Mouse (Mus musculus) forebrain, embryonic 12.5 days (tissue): ENCODE results near the gene Olfr270. TPM values are rescaled to one million over a fixed set of nuclear protein-coding genes. Genes with fewer than 3 reads are reported as not detected.

Source experiments
- ATAC-seq: fragments of 200-750 bp; cut with Nextera tagmentation; 2 replicates; pipeline ENCODE4 v1.8.0; 2017; ENCODE audit warnings: moderate TSS enrichment; ENCODE audit not compliant: low FRiP score
- H3K27ac ChIP-seq: fragments of 300-500 bp; sonication (generic); 2 replicates; pipeline ENCODE4 v1.5.1; 2016; ENCODE audit warnings: mild to moderate bottlenecking
- H3K27me3 ChIP-seq: fragments of 300-500 bp; sonication (generic); 2 replicates; pipeline ENCODE4 v1.6.1; 2016; ENCODE audit warnings: mild to moderate bottlenecking
- H3K36me3 ChIP-seq: fragments of 300-500 bp; sonication (generic); replicated peaks from 2 replicates; pipeline ENCODE4 v1.6.1; 2016; ENCODE audit warnings: mild to moderate bottlenecking
- H3K4me1 ChIP-seq: fragments of 300-500 bp; sonication (generic); 2 replicates; pipeline ENCODE4 v1.6.1; 2016
- H3K4me2 ChIP-seq: fragments of 300-500 bp; sonication (generic); 2 replicates; pipeline ENCODE4 v1.6.1; 2016; ENCODE audit warnings: mild to moderate bottlenecking, moderate library complexity
- H3K4me3 ChIP-seq: fragments of 300-500 bp; sonication (generic); replicated peaks from 2 replicates; pipeline ENCODE4 v1.5.1; 2016; ENCODE audit warnings: mild to moderate bottlenecking
- H3K9ac ChIP-seq: fragments of 300-500 bp; sonication (generic); 2 replicates; pipeline ENCODE4 v1.6.1; 2016; ENCODE audit warnings: mild to moderate bottlenecking
- H3K9me3 ChIP-seq: fragments of 300-500 bp; sonication (generic); 2 replicates; pipeline ENCODE4 v1.6.1; 2016
- WGBS: fragments of 180-500 bp; shearing (Covaris S2); methylation state at CpG from one replicate; pipeline ENCODE4 v1.1.7; 2016; 5-methylcytosine and 5-hydroxymethylcytosine counted together
- polyA plus RNA-seq: library from polyadenylated mRNA; unstranded; fragments of >200 nt; fragmentation: Nextera tagmentation; extraction: Ambion mirVana; gene quantifications from 2 replicates; pipeline ENCODE4 v1.2.1, GENCODE M21; 2016

Olfr270 gene
- polyA plus RNA-seq, result not detected in 2 replicates

GRCm38 (mm10) chr4:52964247-52964646, at the start of gene Olfr270:
Gene Olfr270 (plus strand): TSS chr4:52964547.
- Histone ChIP-seq H3K27ac (no peak within 1 kb of the TSS), H3K36me3 (no peaks in the 10 kb centered on the region), H3K4me2 (no peak within 1 kb of the TSS), H3K9me3 (no peaks in the 10 kb centered on the region), H3K4me3 (no peak within 1 kb of the TSS), H3K27me3 (no peaks in the 10 kb centered on the region), H3K4me1 (no peaks in the 10 kb centered on the region), H3K9ac (no peak within 1 kb of the TSS)
- ATAC-seq, result no peak

GRCm38 (mm10) chr4:52916659-52917310, 47.6 kb upstream of the Olfr270 start:
- no peak overlapping the region for H3K9ac ChIP-seq
- no peaks in the 10 kb centered on the region for H3K4me1 ChIP-seq
- ATAC-seq, result no peak
- H3K4me2 ChIP-seq, result no peak overlapping the region
- no peak overlapping the region for H3K27ac ChIP-seq
- H3K4me3 ChIP-seq, result no peak overlapping the region
- H3K27me3 ChIP-seq, result no peaks in the 10 kb centered on the region
- 83% methylated on average over 6 of the region's 6 CpGs for WGBS
- H3K36me3 ChIP-seq, result no peaks in the 10 kb centered on the region
- H3K9me3 ChIP-seq, result no peaks in the 10 kb centered on the region

- Histone ChIP-seq H3K27me3 (no peaks in the 10 kb centered on the region), H3K9me3 (no peaks in the 10 kb centered on the region), H3K4me1 (no peaks in the 10 kb centered on the region), H3K4me3 (no peak overlapping the region), H3K36me3 (no peaks in the 10 kb centered on the region), H3K9ac (no peak overlapping the region), H3K4me2 (no peak overlapping the region), H3K27ac (no peak overlapping the region)
- no peak for ATAC-seq
- WGBS, result 90% methylated on average over 2 of the region's 2 CpGs
Observed at GRCm38 (mm10) chr4:52917311-52917688, 47.0 kb upstream of the Olfr270 start.

- no peaks in the 10 kb centered on the region for H3K27me3 ChIP-seq
- 94% methylated on average over 2 of the region's 2 CpGs for WGBS
- H3K4me1 ChIP-seq, result no peaks in the 10 kb centered on the region
- H3K4me3 ChIP-seq, result no peak within 1 kb of the TSS
- H3K27ac ChIP-seq, result no peak within 1 kb of the TSS
- no peaks in the 10 kb centered on the region for H3K9me3 ChIP-seq
- no peak for ATAC-seq
- no peak within 1 kb of the TSS for H3K9ac ChIP-seq
- H3K4me2 ChIP-seq, result no peak within 1 kb of the TSS
- no peaks in the 10 kb centered on the region for H3K36me3 ChIP-seq
Observed at GRCm38 (mm10) chr4:52919078-52919477, 45.3 kb upstream of the Olfr270 start, which contains the start of gene Olfr272. Gene Olfr272 (minus strand): TSS chr4:52919178.

- ATAC-seq, result no peak
- Histone ChIP-seq H3K27me3 (no peaks in the 10 kb centered on the region), H3K4me3 (no peak overlapping the region), H3K27ac (no peak overlapping the region), H3K4me1 (no peaks in the 10 kb centered on the region), H3K36me3 (no peaks in the 10 kb centered on the region), H3K9me3 (no peaks in the 10 kb centered on the region), H3K9ac (no peak overlapping the region), H3K4me2 (no peak overlapping the region)
- 94% methylated on average over 4 of the region's 4 CpGs for WGBS
Observed at GRCm38 (mm10) chr4:52930480-52930879, 33.9 kb upstream of the Olfr270 start.

- no peak overlapping the region for H3K4me2 ChIP-seq
- no peak overlapping the region for H3K27ac ChIP-seq
- H3K27me3 ChIP-seq, result no peaks in the 10 kb centered on the region
- H3K4me3 ChIP-seq, result no peak overlapping the region
- H3K9me3 ChIP-seq, result no peaks in the 10 kb centered on the region
- no peaks in the 10 kb centered on the region for H3K36me3 ChIP-seq
- H3K9ac ChIP-seq, result no peak overlapping the region
- H3K4me1 ChIP-seq, result no peaks in the 10 kb centered on the region
- no peak for ATAC-seq
Observed at GRCm38 (mm10) chr4:52946665-52947064, 17.7 kb upstream of the Olfr270 start.

- Histone ChIP-seq H3K9me3 (no peaks in the 10 kb centered on the region), H3K27me3 (no peaks in the 10 kb centered on the region), H3K4me1 (no peaks in the 10 kb centered on the region), H3K27ac (no peak overlapping the region), H3K4me3 (no peak overlapping the region), H3K9ac (no peak overlapping the region), H3K36me3 (no peaks in the 10 kb centered on the region), H3K4me2 (no peak overlapping the region)
- 79% methylated on average over 2 of the region's 2 CpGs for WGBS
- no peak for ATAC-seq
Observed at GRCm38 (mm10) chr4:52949005-52949404, 15.3 kb upstream of the Olfr270 start.

GRCm38 (mm10) chr4:52958693-52959092, 5.7 kb upstream of the Olfr270 start:
- Histone ChIP-seq H3K27ac (no peak overlapping the region), H3K4me2 (no peak overlapping the region), H3K4me3 (no peak overlapping the region), H3K9ac (no peak overlapping the region), H3K9me3 (no peaks in the 10 kb centered on the region), H3K4me1 (no peaks in the 10 kb centered on the region), H3K36me3 (no peaks in the 10 kb centered on the region), H3K27me3 (no peaks in the 10 kb centered on the region)
- ATAC-seq, result peak; percentile 53; the same call in 1 of the 2 replicates
- WGBS, result 46% methylated on average over 4 of the region's 4 CpGs

- no peaks in the 10 kb centered on the region for H3K36me3 ChIP-seq
- no peak for ATAC-seq
- no peaks in the 10 kb centered on the region for H3K9me3 ChIP-seq
- H3K9ac ChIP-seq, result no peak overlapping the region
- H3K4me1 ChIP-seq, result no peaks in the 10 kb centered on the region; the same call in 1 of the 2 replicates
- H3K27ac ChIP-seq, result no peak overlapping the region
- H3K4me3 ChIP-seq, result no peak overlapping the region
- H3K27me3 ChIP-seq, result no peaks in the 10 kb centered on the region
- H3K4me2 ChIP-seq, result no peak overlapping the region
- 89% methylated on average over 2 of the region's 2 CpGs for WGBS
Observed at GRCm38 (mm10) chr4:52985216-52985615, 20.9 kb downstream of the Olfr270 start.

- Histone ChIP-seq H3K4me2 (no peak overlapping the region), H3K27ac (no peak overlapping the region), H3K4me3 (no peak overlapping the region), H3K9me3 (no peaks in the 10 kb centered on the region), H3K36me3 (no peaks in the 10 kb centered on the region), H3K4me1 (no peaks in the 10 kb centered on the region; the same call in 1 of the 2 replicates), H3K27me3 (no peaks in the 10 kb centered on the region), H3K9ac (no peak overlapping the region)
- ATAC-seq, result no peak
- 91% methylated on average over 2 of the region's 2 CpGs for WGBS
Observed at GRCm38 (mm10) chr4:52986266-52986665, 21.9 kb downstream of the Olfr270 start.

GRCm38 (mm10) chr4:52989248-52989647, 24.9 kb downstream of the Olfr270 start, which contains the start of gene Nipsnap3a:
Gene Nipsnap3a (plus strand): TSS chr4:52989272.
- ATAC-seq, result peak; percentile 51; the same call in 1 of the 2 replicates
- no peak within 1 kb of the TSS for H3K9ac ChIP-seq
- 41% methylated on average over 12 of the region's 12 CpGs for WGBS
- no peaks in the 10 kb centered on the region for H3K36me3 ChIP-seq
- no peaks in the 10 kb centered on the region for H3K9me3 ChIP-seq
- H3K4me2 ChIP-seq, result peak within 1 kb of the TSS; percentile 50
- H3K4me1 ChIP-seq, result no peaks in the 10 kb centered on the region; the same call in 1 of the 2 replicates
- no peak within 1 kb of the TSS for H3K27ac ChIP-seq
- no peaks in the 10 kb centered on the region for H3K27me3 ChIP-seq
- H3K4me3 ChIP-seq, result peak within 1 kb of the TSS; percentile 23

- Histone ChIP-seq H3K27me3 (no peaks in the 10 kb centered on the region), H3K4me3 (no peak overlapping the region), H3K4me1 (no peaks in the 10 kb centered on the region), H3K36me3 (no peaks in the 10 kb centered on the region), H3K9me3 (no peaks in the 10 kb centered on the region), H3K27ac (no peak overlapping the region), H3K4me2 (no peak overlapping the region), H3K9ac (no peak overlapping the region)
- 92% methylated on average over 6 of the region's 6 CpGs for WGBS
- no peak for ATAC-seq
Observed at GRCm38 (mm10) chr4:52999449-52999848, 35.1 kb downstream of the Olfr270 start.

- H3K4me3 ChIP-seq, result no peak overlapping the region
- no peak overlapping the region for H3K9ac ChIP-seq
- no peak for ATAC-seq
- no peaks in the 10 kb centered on the region for H3K27me3 ChIP-seq
- no peaks in the 10 kb centered on the region for H3K4me1 ChIP-seq
- no peaks in the 10 kb centered on the region for H3K36me3 ChIP-seq
- no peak overlapping the region for H3K4me2 ChIP-seq
- no peaks in the 10 kb centered on the region for H3K9me3 ChIP-seq
- 90% methylated on average over 8 of the region's 8 CpGs for WGBS
- H3K27ac ChIP-seq, result no peak overlapping the region
Observed at GRCm38 (mm10) chr4:53000154-53000553, 35.8 kb downstream of the Olfr270 start.
